Mouse (Mus musculus) kidney, embryonic 16.5 days (tissue): ENCODE data around the gene Edc3. TPM values are rescaled to one million over a fixed set of nuclear protein-coding genes. Genes with fewer than 3 reads are reported as not detected.

Experiments
- ATAC-seq: fragments of 200-750 bp; cut with Nextera tagmentation; 2 replicates; pipeline ENCODE4 v1.8.0; 2017; ENCODE audit warnings: moderate TSS enrichment; ENCODE audit not compliant: low FRiP score, low TSS enrichment
- H3K27ac ChIP-seq: fragments of 300-500 bp; sonication (generic); 2 replicates; pipeline ENCODE4 v1.5.1; 2014; ENCODE audit warnings: low read length
- H3K27me3 ChIP-seq: fragments of 300-500 bp; sonication (generic); 2 replicates; pipeline ENCODE4 v1.6.1; 2014; ENCODE audit warnings: low read length, control low read depth, mixed read lengths; ENCODE audit not compliant: insufficient read depth
- H3K36me3 ChIP-seq: fragments of 300-500 bp; sonication (generic); 2 replicates; pipeline ENCODE4 v1.6.1; 2014; ENCODE audit warnings: low read length, control low read depth, mixed read lengths; ENCODE audit not compliant: insufficient read depth
- H3K4me1 ChIP-seq: fragments of 300-500 bp; sonication (generic); 2 replicates; pipeline ENCODE4 v1.6.1; 2014; ENCODE audit warnings: low read length, control low read depth, mixed read lengths; ENCODE audit not compliant: insufficient read depth
- H3K4me2 ChIP-seq: fragments of 300-500 bp; sonication (generic); replicated peaks from 2 replicates; pipeline ENCODE4 v1.6.1; 2014; ENCODE audit warnings: low read depth, low read length
- H3K4me3 ChIP-seq: fragments of 300-500 bp; sonication (generic); 2 replicates; pipeline ENCODE4 v1.5.1; 2014; ENCODE audit warnings: mild to moderate bottlenecking, low read length
- H3K9ac ChIP-seq: fragments of 300-500 bp; sonication (generic); replicated peaks from 2 replicates; pipeline ENCODE4 v1.6.1; 2014; ENCODE audit warnings: low read length
- H3K9me3 ChIP-seq: fragments of 300-500 bp; sonication (generic); 2 replicates; pipeline ENCODE4 v1.6.1; 2016; ENCODE audit warnings: low read length, control low read depth
- WGBS: fragments of 180-500 bp; shearing (Covaris S2); extraction: QIAGEN DNeasy Blood & Tissue Kit; methylation state at CpG from one replicate; pipeline ENCODE4 v1.1.7; 2014; 5-methylcytosine and 5-hydroxymethylcytosine counted together
- polyA plus RNA-seq: library from polyadenylated mRNA; unstranded; fragments of >200 nt; fragmentation: Nextera tagmentation; extraction: Ambion mirVana; gene quantifications from 2 replicates; pipeline ENCODE4 v1.2.1, GENCODE M21; 2015

The Edc3 gene
- polyA plus RNA-seq, 1 experiment from 2014 or later: 41.2 TPM

DNA sequence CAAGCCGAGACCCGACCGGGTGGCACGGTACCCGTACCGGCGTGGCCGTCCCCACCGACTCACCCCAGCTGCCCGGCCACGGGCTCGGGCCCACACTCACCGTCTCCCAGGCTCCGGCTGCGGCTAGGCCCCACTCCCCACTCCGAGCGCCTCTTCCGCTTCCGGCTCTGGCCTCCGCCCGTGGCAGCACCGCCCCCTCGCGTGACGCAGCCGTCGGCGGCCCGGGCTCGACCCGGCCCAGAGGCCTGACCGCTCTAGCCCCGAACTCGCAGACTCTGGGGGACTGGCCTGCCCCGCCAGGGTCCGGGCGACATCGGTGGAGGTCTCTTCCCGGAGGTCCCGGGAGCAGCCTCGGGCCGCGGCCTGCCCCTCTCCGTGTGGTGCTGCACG lies 56.6 kb downstream of the Edc3 start:
- Histone ChIP-seq H3K4me2 (peak overlapping the region; percentile 89), H3K4me1 (peaks cover 26% of the 10 kb centered on the region), H3K4me3 (peak overlapping the region; percentile 87), H3K9ac (peak overlapping the region; percentile 96), H3K9me3 (no peaks in the 10 kb centered on the region), H3K27me3 (no peaks in the 10 kb centered on the region), H3K27ac (peak overlapping the region; percentile 97), H3K36me3 (peaks cover 10% of the 10 kb centered on the region)
- peak; percentile 95 for ATAC-seq
- WGBS: under 1% methylated on average over 40 of the region's 45 CpGs

- H3K27ac ChIP-seq: peak within 1 kb of the TSS; percentile 97
- H3K27me3 ChIP-seq: no peaks in the 10 kb centered on the region
- H3K4me3 ChIP-seq: peak within 1 kb of the TSS; percentile 87
- peak within 1 kb of the TSS; percentile 89 for H3K4me2 ChIP-seq
- ATAC-seq: peak; percentile 75
- peaks cover 26% of the 10 kb centered on the region for H3K4me1 ChIP-seq
- H3K9me3 ChIP-seq: no peaks in the 10 kb centered on the region
- peaks cover 4% of the 10 kb centered on the region for H3K36me3 ChIP-seq
- under 1% methylated on average over 92 of the region's 93 CpGs for WGBS
- H3K9ac ChIP-seq: peak within 1 kb of the TSS; percentile 96
Measured at GRCm38 (mm10) chr9:57765364-57766351, 57.3 kb downstream of the Edc3 start, which contains the start of gene Clk3. Gene Clk3 (minus strand): TSS chr9:57765860.

DNA sequence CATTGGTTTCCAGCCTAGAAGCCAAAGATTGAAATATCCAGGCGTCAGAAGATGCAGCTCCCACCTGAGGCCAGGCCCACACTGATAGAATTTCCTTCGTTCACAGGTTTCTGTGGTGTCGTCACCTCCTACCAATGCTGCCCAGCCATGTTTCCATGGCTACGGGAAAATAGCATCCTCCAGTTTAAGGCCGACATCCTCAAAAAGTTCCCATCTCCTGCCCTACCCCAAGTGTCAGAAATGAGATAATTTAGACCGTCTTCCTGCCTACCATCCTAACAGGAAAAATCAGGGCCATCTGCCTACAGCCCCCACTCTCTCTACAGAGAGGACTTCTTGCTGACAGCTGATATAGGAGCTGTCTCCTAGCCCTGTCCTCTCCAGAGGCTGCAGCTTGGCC lies 58.1 kb downstream of the Edc3 start:
- H3K4me2 ChIP-seq: peak overlapping the region; percentile 89
- H3K4me3 ChIP-seq: peak overlapping the region; percentile 87
- H3K9me3 ChIP-seq: no peaks in the 10 kb centered on the region
- H3K4me1 ChIP-seq: peaks cover 26% of the 10 kb centered on the region
- no peaks in the 10 kb centered on the region for H3K27me3 ChIP-seq
- H3K27ac ChIP-seq: no peak overlapping the region
- no peak for ATAC-seq
- WGBS: 39% methylated on average over 6 of the region's 6 CpGs
- no peaks in the 10 kb centered on the region for H3K36me3 ChIP-seq
- 0 out of 2 replicates have a peak overlapping the region, but pooled peaks have one; percentile 96 for H3K9ac ChIP-seq

GRCm38 (mm10) chr9:57767231-57767630 lies 58.9 kb downstream of the Edc3 start:
- ATAC-seq: no peak
- H3K4me3 ChIP-seq: no peak overlapping the region
- WGBS: 90% methylated on average over 4 of the region's 4 CpGs
- H3K27ac ChIP-seq: no peak overlapping the region
- H3K9ac ChIP-seq: no peak overlapping the region
- no peaks in the 10 kb centered on the region for H3K27me3 ChIP-seq
- no peaks in the 10 kb centered on the region for H3K9me3 ChIP-seq
- H3K4me1 ChIP-seq: peaks cover 19% of the 10 kb centered on the region
- H3K36me3 ChIP-seq: no peaks in the 10 kb centered on the region
- no peak overlapping the region for H3K4me2 ChIP-seq

- 74% methylated on average over 2 of the region's 2 CpGs for WGBS
- Histone ChIP-seq H3K4me3 (no peak overlapping the region), H3K36me3 (no peaks in the 10 kb centered on the region), H3K9ac (no peak overlapping the region), H3K9me3 (no peaks in the 10 kb centered on the region), H3K4me1 (no peaks in the 10 kb centered on the region), H3K27me3 (no peaks in the 10 kb centered on the region), H3K27ac (no peak overlapping the region), H3K4me2 (no peak overlapping the region)
- ATAC-seq: no peak
Measured at GRCm38 (mm10) chr9:57769539-57770069, 61.3 kb downstream of the Edc3 start.

- Histone ChIP-seq H3K4me1 (no peaks in the 10 kb centered on the region), H3K27me3 (no peaks in the 10 kb centered on the region), H3K4me2 (no peak overlapping the region), H3K4me3 (no peak overlapping the region), H3K36me3 (no peaks in the 10 kb centered on the region), H3K27ac (no peak overlapping the region), H3K9ac (no peak overlapping the region), H3K9me3 (no peaks in the 10 kb centered on the region)
- ATAC-seq: no peak
- 96% methylated on average over 1 of the region's 1 CpGs for WGBS
Measured at GRCm38 (mm10) chr9:57770214-57770613, 61.9 kb downstream of the Edc3 start.

DNA sequence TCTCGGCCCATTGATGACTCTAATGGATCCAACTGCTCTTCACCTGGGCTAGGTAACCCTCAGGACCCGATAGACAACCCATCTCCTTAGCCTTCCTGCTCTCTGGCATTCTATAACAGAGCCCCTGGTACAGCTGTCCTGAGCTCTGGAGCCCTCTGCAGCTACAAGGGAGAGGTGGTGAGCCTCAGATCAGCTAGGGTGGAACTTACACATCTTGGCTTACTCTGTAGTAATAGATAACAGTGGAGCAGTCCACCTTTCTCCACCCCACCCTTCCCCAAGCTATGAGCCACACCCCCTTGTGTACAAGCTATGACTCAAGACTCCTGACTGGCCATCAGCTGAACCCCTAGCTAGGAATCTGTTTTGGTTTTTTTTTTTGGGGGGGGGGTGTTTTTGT lies 62.5 kb downstream of the Edc3 start:
- no peaks in the 10 kb centered on the region for H3K9me3 ChIP-seq
- H3K4me3 ChIP-seq: no peak overlapping the region
- H3K4me1 ChIP-seq: no peaks in the 10 kb centered on the region
- H3K27me3 ChIP-seq: no peaks in the 10 kb centered on the region
- H3K27ac ChIP-seq: no peak overlapping the region
- WGBS: 88% methylated on average over 2 of the region's 2 CpGs
- H3K36me3 ChIP-seq: no peaks in the 10 kb centered on the region
- ATAC-seq: no peak
- no peak overlapping the region for H3K9ac ChIP-seq
- H3K4me2 ChIP-seq: no peak overlapping the region

- no peak overlapping the region for H3K9ac ChIP-seq
- no peak overlapping the region for H3K27ac ChIP-seq
- H3K4me3 ChIP-seq: no peak overlapping the region
- no peaks in the 10 kb centered on the region for H3K4me1 ChIP-seq
- ATAC-seq: no peak
- no peaks in the 10 kb centered on the region for H3K9me3 ChIP-seq
- no peak overlapping the region for H3K4me2 ChIP-seq
- 71% methylated on average over 3 of the region's 3 CpGs for WGBS
- H3K36me3 ChIP-seq: no peaks in the 10 kb centered on the region
- H3K27me3 ChIP-seq: no peaks in the 10 kb centered on the region
Measured at GRCm38 (mm10) chr9:57773754-57774153, 65.4 kb downstream of the Edc3 start.

DNA sequence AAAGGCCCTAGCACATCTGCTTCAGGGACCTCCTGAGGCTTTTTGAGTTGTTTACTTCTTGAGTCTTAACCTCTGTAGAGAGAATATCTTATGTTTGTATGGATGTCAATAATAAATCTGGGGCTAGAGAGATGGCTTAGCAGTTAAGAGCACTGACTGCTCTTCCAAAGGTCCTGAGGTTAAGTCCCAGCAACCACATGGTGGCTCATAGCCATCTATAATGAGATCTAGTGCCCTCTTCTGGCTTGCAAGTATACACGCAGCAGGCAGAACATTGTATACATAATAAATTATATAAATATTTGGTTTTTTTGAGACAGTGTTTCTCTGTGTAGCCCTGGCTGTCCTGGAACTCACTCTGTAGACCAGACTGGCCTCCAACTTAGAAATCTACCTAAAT lies 65.8 kb downstream of the Edc3 start:
- Histone ChIP-seq H3K9ac (no peak overlapping the region), H3K27ac (no peak overlapping the region), H3K9me3 (no peaks in the 10 kb centered on the region), H3K4me3 (no peak overlapping the region), H3K36me3 (no peaks in the 10 kb centered on the region), H3K4me1 (no peaks in the 10 kb centered on the region), H3K27me3 (no peaks in the 10 kb centered on the region), H3K4me2 (no peak overlapping the region)
- ATAC-seq: no peak
- WGBS: 7% methylated on average over 1 of the region's 1 CpGs

DNA sequence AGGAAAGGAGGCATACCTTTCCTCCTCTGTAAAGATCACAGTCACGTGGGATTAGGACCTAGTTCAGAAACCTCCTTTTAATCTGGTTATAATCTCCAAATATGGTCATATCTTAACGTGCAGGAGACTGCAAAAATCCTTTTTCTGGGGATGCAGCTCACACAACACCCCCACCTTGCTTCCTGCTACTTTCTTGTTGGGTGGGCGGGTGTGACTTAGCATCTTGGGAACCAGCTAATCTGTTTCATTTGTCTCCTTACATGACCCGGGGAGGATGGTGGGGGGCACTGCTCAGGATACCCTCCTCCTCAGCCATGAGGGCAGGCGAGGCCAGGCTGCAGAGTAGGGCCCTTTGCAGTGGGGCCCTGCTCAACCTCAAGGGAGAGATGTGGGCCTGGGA lies 66.7 kb downstream of the Edc3 start:
- Histone ChIP-seq H3K9me3 (no peaks in the 10 kb centered on the region), H3K27ac (no peak overlapping the region), H3K4me1 (no peaks in the 10 kb centered on the region), H3K4me2 (no peak overlapping the region), H3K27me3 (no peaks in the 10 kb centered on the region), H3K36me3 (no peaks in the 10 kb centered on the region), H3K9ac (no peak overlapping the region), H3K4me3 (no peak overlapping the region)
- ATAC-seq: no peak
- WGBS: 68% methylated on average over 5 of the region's 5 CpGs
